Mouse (Mus musculus) liver, embryonic 13.5 days (tissue): ENCODE data around the gene Dnmbp. TPM values are rescaled to one million over a fixed set of nuclear protein-coding genes. Genes with fewer than 3 reads are reported as not detected.

ENCODE experiments used
- ATAC-seq: fragments of 200-750 bp; cut with Nextera tagmentation; 2 replicates; pipeline ENCODE4 v1.8.0; 2017; ENCODE audit warnings: low read depth, mild to moderate bottlenecking, moderate number of reproducible peaks, moderate library complexity
- DNase-seq: peaks from one replicate; pipeline ENCODE4 v3.0.0; 2022
- H3K27ac ChIP-seq: fragments of 300-500 bp; sonication (generic); 2 replicates; pipeline ENCODE4 v1.5.1; 2015; ENCODE audit warnings: moderate library complexity, mild to moderate bottlenecking, inconsistent platforms
- H3K27me3 ChIP-seq: fragments of 300-500 bp; sonication (generic); 2 replicates; pipeline ENCODE4 v1.6.1; 2015; ENCODE audit warnings: mild to moderate bottlenecking, inconsistent platforms
- H3K36me3 ChIP-seq: fragments of 300-500 bp; sonication (generic); 2 replicates; pipeline ENCODE4 v1.6.1; 2015; ENCODE audit warnings: mild to moderate bottlenecking, inconsistent platforms
- H3K4me1 ChIP-seq: fragments of 300-500 bp; sonication (generic); replicated peaks from 2 replicates; pipeline ENCODE4 v1.6.1; 2015; ENCODE audit warnings: inconsistent platforms
- H3K4me2 ChIP-seq: fragments of 300-500 bp; sonication (generic); 2 replicates; pipeline ENCODE4 v1.6.1; 2015; ENCODE audit warnings: inconsistent platforms, mild to moderate bottlenecking, moderate library complexity
- H3K4me3 ChIP-seq: fragments of 300-500 bp; sonication (generic); replicated peaks from 2 replicates; pipeline ENCODE4 v1.5.1; 2015; ENCODE audit warnings: mild to moderate bottlenecking, inconsistent platforms
- H3K9ac ChIP-seq: fragments of 300-500 bp; sonication (generic); 2 replicates; pipeline ENCODE4 v1.6.1; 2015; ENCODE audit warnings: mild to moderate bottlenecking, inconsistent platforms
- H3K9me3 ChIP-seq: fragments of 300-500 bp; sonication (generic); replicated peaks from 2 replicates; pipeline ENCODE4 v1.6.1; 2016; ENCODE audit warnings: inconsistent platforms
- whole genome bisulfite sequencing: fragments of 180-500 bp; shearing (Covaris S2); methylation state at CpG from one replicate; pipeline ENCODE4 v1.1.7; 2015; ENCODE audit not compliant: insufficient replicate concordance; 5-methylcytosine and 5-hydroxymethylcytosine counted together
- polyA plus RNA-seq: library from polyadenylated mRNA; unstranded; fragments of >200 nt; fragmentation: Nextera tagmentation; extraction: Ambion mirVana; gene quantifications from 2 replicates; pipeline ENCODE4 v1.2.1, GENCODE M21; 2015

The Dnmbp gene
- polyA plus RNA-seq, 1 experiment from 2014 or later: 2.2 TPM

GRCm38 (mm10) chr19:43921410-43921809 is 18.6 kb downstream of the Dnmbp start:
- peak overlapping the region; percentile 14; the same call in 1 of the 2 replicates for H3K4me3 ChIP-seq
- ATAC-seq (no peak), DNase-seq (no peak)
- peaks cover 44% of the 10 kb centered on the region for H3K4me1 ChIP-seq
- no peaks in the 10 kb centered on the region for H3K9me3 ChIP-seq
- H3K27ac ChIP-seq: no peak overlapping the region
- WGBS: 23% methylated on average over 13 of the region's 13 CpGs
- no peaks in the 10 kb centered on the region for H3K36me3 ChIP-seq
- peak overlapping the region; percentile 49 for H3K4me2 ChIP-seq
- no peak overlapping the region for H3K9ac ChIP-seq
- H3K27me3 ChIP-seq: peaks cover 4% of the 10 kb centered on the region; the same call in 1 of the 2 replicates

- ATAC-seq: no peak
- 0 out of 2 replicates have a peak overlapping the region, but pooled peaks have one; percentile 14 for H3K4me3 ChIP-seq
- H3K36me3 ChIP-seq: no peaks in the 10 kb centered on the region
- peaks cover 49% of the 10 kb centered on the region for H3K4me1 ChIP-seq
- WGBS: 15% methylated on average over 32 of the region's 32 CpGs
- H3K27me3 ChIP-seq: peaks cover 4% of the 10 kb centered on the region; the same call in 1 of the 2 replicates
- DNase-seq: no peak
- no peak overlapping the region for H3K9ac ChIP-seq
- no peak overlapping the region for H3K27ac ChIP-seq
- H3K4me2 ChIP-seq: peak overlapping the region; percentile 49
- no peaks in the 10 kb centered on the region for H3K9me3 ChIP-seq
Observed at GRCm38 (mm10) chr19:43920453-43921300, 19.3 kb downstream of the Dnmbp start.

DNA sequence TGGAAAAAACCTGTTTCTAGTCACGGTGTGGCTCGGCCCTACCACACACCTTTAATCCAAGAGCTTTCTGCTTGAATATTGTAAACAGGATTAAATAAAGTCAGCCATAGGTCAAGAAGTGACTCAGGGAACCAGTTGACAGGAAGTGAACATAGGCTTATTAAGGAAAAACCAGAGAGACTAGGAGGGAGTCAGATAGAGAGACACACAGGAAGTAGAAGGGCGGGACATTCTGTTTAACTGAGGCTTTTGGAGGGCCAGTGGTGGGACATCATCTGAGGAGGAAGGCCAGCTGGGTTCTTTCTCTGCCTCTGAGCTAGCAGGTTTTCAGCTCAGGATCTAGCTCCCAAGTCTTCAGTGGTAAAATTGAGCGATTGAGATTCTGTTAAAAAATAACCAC is 20.1 kb downstream of the Dnmbp start:
- Histone ChIP-seq H3K4me3 (no peak overlapping the region), H3K36me3 (no peaks in the 10 kb centered on the region), H3K4me2 (no peak overlapping the region), H3K4me1 (peaks cover 49% of the 10 kb centered on the region), H3K9ac (no peak overlapping the region), H3K9me3 (no peaks in the 10 kb centered on the region), H3K27me3 (peaks cover 4% of the 10 kb centered on the region; the same call in 1 of the 2 replicates), H3K27ac (no peak overlapping the region)
- WGBS: 61% methylated on average over 4 of the region's 4 CpGs
- DNase-seq (no peak), ATAC-seq (no peak)

DNA sequence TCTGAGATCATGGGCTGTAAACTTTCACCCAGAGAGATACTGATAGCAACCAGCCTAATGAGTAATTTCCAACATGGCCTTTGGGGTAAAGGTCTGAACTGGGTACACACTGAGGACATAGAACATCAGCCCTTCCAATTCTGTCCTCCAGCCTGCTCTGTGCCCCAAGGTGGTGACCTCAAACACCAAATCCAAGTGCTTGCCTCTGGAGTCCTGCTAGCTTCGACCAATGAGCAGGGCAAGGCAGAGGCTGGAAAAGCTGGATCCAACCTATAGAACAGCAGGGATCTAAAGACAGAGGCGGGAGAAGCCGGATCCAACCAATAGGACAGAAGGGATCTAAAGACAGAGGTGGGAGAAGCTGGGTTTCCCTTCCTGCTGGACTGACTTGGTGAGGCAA is 21.2 kb downstream of the Dnmbp start:
- Histone ChIP-seq H3K27ac (no peak overlapping the region), H3K9me3 (no peaks in the 10 kb centered on the region), H3K27me3 (peaks cover 4% of the 10 kb centered on the region; the same call in 1 of the 2 replicates), H3K4me1 (peaks cover 49% of the 10 kb centered on the region), H3K4me2 (no peak overlapping the region), H3K4me3 (no peak overlapping the region), H3K36me3 (no peaks in the 10 kb centered on the region), H3K9ac (no peak overlapping the region)
- ATAC-seq (peak; percentile 68), DNase-seq (no peak)
- 66% methylated on average over 3 of the region's 3 CpGs for WGBS

DNA sequence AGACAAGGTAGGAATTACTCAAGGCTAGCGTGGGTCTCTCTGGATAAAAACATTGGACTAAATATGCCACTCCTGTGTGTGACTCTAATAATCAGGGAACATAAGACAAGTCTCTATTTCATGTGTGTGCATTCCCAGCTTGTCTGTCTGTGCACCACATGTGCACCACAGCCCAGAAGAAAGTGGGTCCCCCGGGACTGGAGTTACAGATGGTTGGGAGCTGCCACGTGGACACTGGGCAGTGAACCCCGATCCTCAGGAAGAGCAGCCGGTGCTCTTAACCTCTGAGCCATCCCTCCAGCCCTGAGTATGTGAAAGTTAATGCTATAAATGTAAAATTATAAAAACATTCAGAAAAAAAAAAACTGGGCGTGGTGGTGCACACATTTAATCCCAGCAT is 22.2 kb downstream of the Dnmbp start:
- Histone ChIP-seq H3K9ac (no peak overlapping the region), H3K4me3 (no peak overlapping the region), H3K4me2 (no peak overlapping the region), H3K27ac (no peak overlapping the region), H3K27me3 (peaks cover 4% of the 10 kb centered on the region; the same call in 1 of the 2 replicates), H3K4me1 (peaks cover 49% of the 10 kb centered on the region), H3K36me3 (no peaks in the 10 kb centered on the region), H3K9me3 (no peaks in the 10 kb centered on the region)
- DNase-seq (no peak), ATAC-seq (no peak)
- whole genome bisulfite sequencing: 67% methylated on average over 6 of the region's 6 CpGs

GRCm38 (mm10) chr19:43917406-43917691 is 22.6 kb downstream of the Dnmbp start:
- H3K4me3 ChIP-seq: peak overlapping the region; percentile 14; the same call in 1 of the 2 replicates
- no peak overlapping the region for H3K9ac ChIP-seq
- no peaks in the 10 kb centered on the region for H3K9me3 ChIP-seq
- ATAC-seq (no peak), DNase-seq (no peak)
- H3K27ac ChIP-seq: no peak overlapping the region
- H3K4me1 ChIP-seq: peaks cover 49% of the 10 kb centered on the region
- H3K4me2 ChIP-seq: peak overlapping the region; percentile 48
- no peaks in the 10 kb centered on the region for H3K36me3 ChIP-seq
- H3K27me3 ChIP-seq: peaks cover 4% of the 10 kb centered on the region; the same call in 1 of the 2 replicates
- 30% methylated on average over 2 of the region's 2 CpGs for WGBS

DNA sequence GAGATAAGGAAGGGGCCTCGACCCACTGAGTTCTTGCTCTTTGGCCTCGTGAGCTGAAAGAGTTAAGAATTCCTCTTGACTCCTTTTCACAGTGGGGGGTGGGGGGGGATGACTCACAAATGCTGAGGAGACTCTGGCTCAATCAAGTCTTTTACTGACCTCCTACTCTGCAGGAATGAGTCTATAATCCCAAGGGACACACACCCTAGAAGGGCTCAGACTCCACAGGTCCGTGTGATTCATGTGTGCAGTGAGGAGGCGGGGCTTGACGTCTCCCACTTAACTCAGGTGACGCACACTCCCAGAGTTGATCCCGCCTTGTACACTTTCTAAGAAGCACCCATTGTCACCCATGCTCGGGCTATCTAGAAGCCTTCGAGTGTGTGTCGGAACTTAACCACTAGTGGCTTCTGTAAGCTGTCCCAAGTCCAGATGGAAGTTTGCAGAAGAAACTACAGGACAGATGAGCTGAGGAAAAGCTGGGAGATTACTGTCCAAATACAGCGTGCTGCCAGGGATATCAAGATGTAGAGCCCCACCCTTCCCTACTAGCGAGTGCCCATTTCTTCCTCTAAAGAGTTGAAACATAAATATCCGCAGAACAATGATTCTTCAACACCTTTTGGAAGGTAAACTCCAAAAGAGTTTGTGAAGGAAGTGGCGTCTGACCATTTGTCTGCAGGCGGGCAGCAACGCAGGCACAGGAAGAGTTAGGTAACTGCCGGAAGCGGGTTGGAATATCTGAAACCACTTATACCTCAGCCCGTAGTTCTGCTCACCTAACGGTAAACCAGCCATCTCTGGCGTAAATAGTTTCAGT is 23.2 kb downstream of the Dnmbp start:
- Histone ChIP-seq H3K4me3 (peak overlapping the region; percentile 14; the same call in 1 of the 2 replicates), H3K27ac (no peak overlapping the region), H3K27me3 (peaks cover 4% of the 10 kb centered on the region; the same call in 1 of the 2 replicates), H3K4me2 (peak overlapping the region; percentile 48), H3K9ac (no peak overlapping the region), H3K4me1 (peaks cover 49% of the 10 kb centered on the region), H3K9me3 (no peaks in the 10 kb centered on the region), H3K36me3 (no peaks in the 10 kb centered on the region)
- WGBS: 36% methylated on average over 21 of the region's 21 CpGs
- DNase-seq (no peak), ATAC-seq (no peak)

- DNase-seq (no peak), ATAC-seq (no peak)
- Histone ChIP-seq H3K4me1 (peaks cover 36% of the 10 kb centered on the region), H3K4me3 (no peak overlapping the region), H3K36me3 (0 out of 2 replicates have a peak, but pooled peaks cover 3% of the 10 kb centered on the region), H3K27me3 (no peaks in the 10 kb centered on the region), H3K9me3 (no peaks in the 10 kb centered on the region), H3K4me2 (no peak overlapping the region), H3K9ac (no peak overlapping the region), H3K27ac (no peak overlapping the region)
- WGBS: 65% methylated on average over 9 of the region's 9 CpGs
Observed at GRCm38 (mm10) chr19:43915431-43915830, 24.6 kb downstream of the Dnmbp start.

- 70% methylated on average over 9 of the region's 9 CpGs for WGBS
Observed at GRCm38 (mm10) chr19:43914986-43915385, 25.0 kb downstream of the Dnmbp start.

DNA sequence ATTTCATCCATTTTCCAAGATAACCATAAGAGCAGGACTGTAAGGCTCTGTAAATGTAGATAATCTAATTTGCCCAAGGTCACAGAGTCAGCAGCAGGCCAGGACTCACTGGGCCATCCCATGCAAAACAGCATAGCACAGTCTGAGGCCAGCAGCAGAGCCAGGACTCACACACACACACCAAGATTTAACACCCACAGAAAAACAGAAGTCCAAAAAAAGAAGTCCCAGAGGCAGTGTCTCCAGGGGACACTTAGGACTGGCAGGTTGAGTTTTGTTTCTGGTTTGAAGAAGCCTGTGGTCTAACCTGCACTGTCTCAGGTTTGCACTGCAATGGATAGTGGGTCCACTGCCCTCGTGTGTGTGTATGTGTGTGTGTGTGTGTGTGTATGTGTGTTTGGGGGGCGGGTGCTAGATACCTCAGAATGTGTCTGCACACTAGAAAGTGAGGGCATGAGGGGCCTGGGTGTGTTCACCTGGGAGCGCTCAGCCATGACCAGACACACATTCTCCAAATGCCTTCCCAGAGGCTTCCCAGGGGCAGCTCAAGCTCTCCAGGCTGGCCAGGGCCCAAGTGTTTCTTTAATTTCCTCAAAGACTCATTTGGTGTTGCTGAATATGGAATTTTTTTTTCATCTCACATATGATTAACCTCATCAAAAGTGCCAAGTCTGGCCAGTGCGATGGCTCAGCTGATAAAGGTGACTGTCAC is 27.1 kb downstream of the Dnmbp start:
- H3K4me3 ChIP-seq: no peak overlapping the region
- ATAC-seq: no peak
- no peak overlapping the region for H3K27ac ChIP-seq
- peaks cover 9% of the 10 kb centered on the region; the same call in 1 of the 2 replicates for H3K36me3 ChIP-seq
- no peaks in the 10 kb centered on the region for H3K9me3 ChIP-seq
- WGBS: 56% methylated on average over 4 of the region's 4 CpGs
- no peaks in the 10 kb centered on the region for H3K27me3 ChIP-seq
- peaks cover 16% of the 10 kb centered on the region for H3K4me1 ChIP-seq
- no peak overlapping the region for H3K4me2 ChIP-seq
- DNase-seq: no peak
- no peak overlapping the region for H3K9ac ChIP-seq

More at GRCm38 (mm10) chr19:43914986-43915385, 25.0 kb downstream of the Dnmbp start:
- Histone ChIP-seq H3K27me3 (no peaks in the 10 kb centered on the region), H3K36me3 (peaks cover 7% of the 10 kb centered on the region; the same call in 1 of the 2 replicates), H3K4me2 (no peak overlapping the region), H3K27ac (no peak overlapping the region), H3K9ac (no peak overlapping the region), H3K4me3 (no peak overlapping the region), H3K9me3 (no peaks in the 10 kb centered on the region), H3K4me1 (peaks cover 31% of the 10 kb centered on the region)
- DNase-seq (no peak), ATAC-seq (no peak)

DNA sequence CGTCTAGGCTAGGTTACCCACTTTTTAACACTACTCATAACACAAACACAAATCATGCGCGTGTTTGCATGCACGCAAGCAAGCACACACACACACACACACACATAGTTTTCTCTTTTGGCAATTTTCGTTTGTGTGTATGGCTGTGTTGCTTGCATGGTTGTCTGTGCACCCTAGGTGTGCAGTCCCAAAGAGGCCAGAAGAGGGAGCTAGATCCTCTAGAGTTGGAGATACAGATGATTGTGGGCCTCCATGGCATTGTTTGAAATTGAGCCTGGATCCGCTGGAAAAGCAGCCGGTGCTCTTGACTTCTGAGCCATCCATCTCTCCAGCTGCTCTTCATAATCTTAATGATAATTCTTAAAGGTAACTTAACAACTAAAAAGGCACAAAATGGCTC is 33.5 kb downstream of the Dnmbp start:
- Histone ChIP-seq H3K4me1 (no peaks in the 10 kb centered on the region; the same call in 1 of the 2 replicates), H3K27ac (no peak overlapping the region), H3K4me2 (no peak overlapping the region), H3K27me3 (no peaks in the 10 kb centered on the region), H3K4me3 (no peak overlapping the region), H3K9ac (no peak overlapping the region), H3K9me3 (no peaks in the 10 kb centered on the region), H3K36me3 (peaks cover 11% of the 10 kb centered on the region; the same call in 1 of the 2 replicates)
- WGBS: 80% methylated on average over 7 of the region's 7 CpGs
- no peak for ATAC-seq
- DNase-seq: no peak
